Comparison of ENCODE assay signal across 10 mouse cellular contexts in genomic region chr7:3414888-3415287, GRCm38 (mm10). TPM values are rescaled to one million over a fixed set of nuclear protein-coding genes. Genes with fewer than 3 reads are reported as not detected.
DNase-seq lines count a peak whose midpoint lies in the region; ATAC-seq lines count a peak whose summit lies in the region.
"Had no signal": no experiment of that assay in that cellular context is flagged by ENCODE, and none has a peak within 500 bp of the region (broad histone marks: within the 10 kb centered on the region; RNA-seq: fewer than 3 reads in every experiment).

No protein-coding gene starts in this region.

- peak overlapping the region; percentile 96 for H3K4me2 ChIP-seq in limb, embryonic 11.5 days (ENCODE audit: low read depth, severe bottlenecking)
- peak overlapping the region; percentile 99 for H3K4me2 ChIP-seq in midbrain, embryonic 14.5 days (ENCODE audit: low read length)

- peak; percentile 57 for DNase-seq in left cerebral cortex, postnatal 4 days
- no peak for DNase-seq in left cerebral cortex, adult 11 months (ENCODE audit: low spot score)
- DNase-seq in embryo, embryonic 10.5 days (ENCODE audit: low spot score), result peak; percentile 57
- DNase-seq in heart, postnatal 10 days, result peak; percentile 27 to 31
- peak; percentile 60 for DNase-seq in limb, embryonic 11.5 days (ENCODE audit: low spot score)
- DNase-seq in midbrain, embryonic 14.5 days, result peak; percentile 61
- DNase-seq in urinary bladder, postnatal 25 days (ENCODE audit: low spot score), result peak; percentile 11
- DNase-seq in frontal cortex, postnatal 25 days (ENCODE audit: low spot score in 2 of 2), result no peak

- 1% methylated on average over 41 of the region's 47 CpGs for WGBS in limb, embryonic 11.5 days
- WGBS in midbrain, embryonic 14.5 days, result under 1% methylated on average over 43 of the region's 47 CpGs

- peak overlapping the region; percentile 48 for H3K4me3 ChIP-seq in limb, embryonic 11.5 days (ENCODE audit: low read depth, low read length)
- H3K4me3 ChIP-seq in midbrain, embryonic 14.5 days (replicated peaks; ENCODE audit: low read depth, low read length), result peak overlapping the region; percentile 50

- H3K36me3 ChIP-seq in limb, embryonic 11.5 days (ENCODE audit: control insufficient read depth, insufficient read depth, low read length), result no peaks in the 10 kb centered on the region
- no peaks in the 10 kb centered on the region for H3K36me3 ChIP-seq in midbrain, embryonic 14.5 days (ENCODE audit: control insufficient read depth, insufficient read depth, low read length)
- H3K36me3 ChIP-seq: G1E had no signal

- peaks cover 2% of the 10 kb centered on the region; the same call in 1 of the 2 replicates for H3K9me3 ChIP-seq in limb, embryonic 11.5 days (ENCODE audit: control insufficient read depth, low read length)
- no peaks in the 10 kb centered on the region for H3K9me3 ChIP-seq in midbrain, embryonic 14.5 days (ENCODE audit: control insufficient read depth, low read length)

- H3K27ac ChIP-seq in limb, embryonic 11.5 days (replicated peaks; ENCODE audit: low read depth, low read length), result no peak overlapping the region
- H3K27ac ChIP-seq in midbrain, embryonic 14.5 days (replicated peaks; ENCODE audit: low read depth, low read length), result no peak overlapping the region

- H3K4me1 ChIP-seq in limb, embryonic 11.5 days (ENCODE audit: control insufficient read depth, insufficient read depth, low read length), result peaks cover 7% of the 10 kb centered on the region; the same call in 1 of the 2 replicates
- H3K4me1 ChIP-seq in midbrain, embryonic 14.5 days (ENCODE audit: control insufficient read depth, insufficient read depth, low read length), result peaks cover 22% of the 10 kb centered on the region

- H3K9ac ChIP-seq in limb, embryonic 11.5 days (ENCODE audit: low read length), result peak overlapping the region; percentile 49
- peak overlapping the region; percentile 69 for H3K9ac ChIP-seq in midbrain, embryonic 14.5 days (replicated peaks; ENCODE audit: low read length)

- H3K27me3 ChIP-seq in limb, embryonic 11.5 days (ENCODE audit: control insufficient read depth, insufficient read depth, low read length), result peaks cover 48% of the 10 kb centered on the region
- H3K27me3 ChIP-seq in midbrain, embryonic 14.5 days (ENCODE audit: control insufficient read depth, insufficient read depth, low read length), result peaks cover 52% of the 10 kb centered on the region

- intact Hi-C loops in left cerebral cortex, postnatal 4 days (cut with DNase I), result no loop called here
- intact Hi-C loops in heart, postnatal 10 days (cut with DNase I), result no loop called here

- ATAC-seq in limb, embryonic 11.5 days (ENCODE audit: insufficient number of reproducible peaks, low FRiP score, low TSS enrichment, low read depth), result no peak
- 0 out of 2 replicates have a peak, but pooled peaks have one; percentile 2 for ATAC-seq in midbrain, embryonic 14.5 days (ENCODE audit: low FRiP score, low TSS enrichment)

RNA-seq across cellular contexts. Expression of gene Cacng6, which starts 9.1 kb away (rescaled TPM):
- total RNA-seq in left cerebral cortex, postnatal 4 days (2021), result 1 to 10 TPM in 1 of 2 experiments, under 1 TPM in 1; 0.91 to 1.2 TPM
- 1 to 10 TPM; 1.9 to 2.0 TPM for total RNA-seq in heart, postnatal 10 days (2021)
- 0.25 and 0.52 TPM in 2 replicates for polyA plus RNA-seq in limb, embryonic 11.5 days (2014; fragmentation: Nextera tagmentation; extraction: Ambion mirVana)
- polyA plus RNA-seq in midbrain, embryonic 14.5 days (2014; fragmentation: Nextera tagmentation; extraction: Ambion mirVana), result 0.18 TPM in 1 of 2 replicates, not detected in the other
- total RNA-seq: hematopoietic stem cell, adult 5-6 weeks had no signal
- polyA plus RNA-seq: G1E had no signal

RNA-seq across cellular contexts. Expression of gene Cacng8, which starts 24.4 kb away (rescaled TPM):
- 100 to 1,000 TPM; 102 to 111 TPM for total RNA-seq in left cerebral cortex, postnatal 4 days (2021)
- not detected for total RNA-seq in heart, postnatal 10 days (2021)
- 6.8 and 7.0 TPM in 2 replicates for polyA plus RNA-seq in limb, embryonic 11.5 days (2014; fragmentation: Nextera tagmentation; extraction: Ambion mirVana)
- polyA plus RNA-seq in midbrain, embryonic 14.5 days (2014; fragmentation: Nextera tagmentation; extraction: Ambion mirVana), result 12.5 and 12.8 TPM in 2 replicates
- total RNA-seq: G1E; hematopoietic stem cell, adult 5-6 weeks had no signal
- polyA plus RNA-seq: G1E had no signal

Comparison
In these comparisons a context has a peak if more than half of its experiments do, and no peak if none do; other contexts are left out.
1. DNase-seq: peak in left cerebral cortex, postnatal 4 days (single experiment), embryo, embryonic 10.5 days (single experiment), heart, postnatal 10 days (2 of 2), limb, embryonic 11.5 days (single experiment), midbrain, embryonic 14.5 days (single experiment) and urinary bladder, postnatal 25 days (single experiment); none in left cerebral cortex, adult 11 months (single experiment) and frontal cortex, postnatal 25 days (0 of 2).
2. RNA of gene Cacng8, which starts 24.4 kb away (total RNA-seq): 102 to 111 TPM in left cerebral cortex, postnatal 4 days; not detected in heart, postnatal 10 days; every median in the first group is over 100 times any median in the second.